Mouse (Mus musculus) ES-Bruce4 (cell line): ENCODE results near the gene Pgpep1l.

Experiments used
- CTCF ChIP-seq: IDR thresholded peaks from one replicate; pipeline ENCODE4 v1.8.1; 2011; ENCODE audit warnings: low read depth, low read length
- EP300 ChIP-seq: IDR thresholded peaks from 2 replicates; pipeline ENCODE4 v1.6.1; 2011; ENCODE audit warnings: low read depth, low read length; ENCODE audit not compliant: insufficient read depth
- POLR2A ChIP-seq: IDR thresholded peaks from one replicate; pipeline ENCODE4 v1.8.1; 2011; ENCODE audit warnings: low read length; ENCODE audit not compliant: insufficient read depth

DNA sequence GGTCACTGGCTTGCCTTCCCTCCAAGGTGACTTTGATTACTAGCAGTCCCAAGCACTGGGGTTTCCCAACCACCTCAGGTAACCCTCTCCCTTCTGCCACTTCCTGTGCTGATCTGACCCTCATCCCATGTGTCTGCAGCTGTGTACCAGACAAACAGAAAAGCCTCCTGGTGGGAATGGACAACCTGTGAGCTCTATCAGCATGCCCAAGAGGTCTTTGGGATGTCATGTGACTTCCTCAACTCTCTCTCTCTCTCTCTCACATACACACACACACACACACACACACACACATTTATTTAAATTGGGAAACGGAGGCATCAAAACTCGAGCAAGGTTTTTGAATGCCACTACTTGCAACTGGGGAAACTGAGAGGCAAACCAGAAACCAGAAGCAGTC, 6.3 kb downstream of the Pgpep1l start:
- no peak for TF ChIP-seq POLR2A
- TF ChIP-seq CTCF, result no peak
- TF ChIP-seq EP300, result 0 out of 2 replicates have a peak, but pooled peaks have one; percentile 28
